Mouse (Mus musculus) midbrain, embryonic 13.5 days (tissue): ENCODE data around the gene Nelfcd. TPM values are rescaled to one million over a fixed set of nuclear protein-coding genes. Genes with fewer than 3 reads are reported as not detected.

Experiments
- polyA plus RNA-seq: library from polyadenylated mRNA; unstranded; fragments of >200 nt; fragmentation: Nextera tagmentation; extraction: Ambion mirVana; gene quantifications from 2 replicates; pipeline ENCODE4 v1.2.1, GENCODE M21; 2015

Gene Nelfcd
- polyA plus RNA-seq, 1 experiment from 2014 or later, result 136 TPM

Other genes starting within 250 kb of the Nelfcd start
- 1,084 and 1,205 TPM in 2 replicates for gene Gnas, start 131.5 kb upstream of the Nelfcd start, polyA plus RNA-seq
- gene Gm20721, start 69.1 kb upstream of the Nelfcd start, polyA plus RNA-seq, result 8.8 and 10.5 TPM in 2 replicates
- 66.1 and 74.5 TPM in 2 replicates for gene Ctsz, start 23.2 kb downstream of the Nelfcd start, polyA plus RNA-seq
- gene Tubb1, start 34.9 kb downstream of the Nelfcd start, polyA plus RNA-seq, result 0.98 and 1.5 TPM in 2 replicates
- 768 and 784 TPM in 2 replicates for gene Atp5e, start 48.3 kb downstream of the Nelfcd start, polyA plus RNA-seq
- 108 and 115 TPM in 2 replicates for gene Prelid3b, start 57.3 kb downstream of the Nelfcd start, polyA plus RNA-seq
- gene Zfp831, start 227.7 kb downstream of the Nelfcd start, polyA plus RNA-seq, result 0.01 TPM in 1 of 2 replicates, not detected in the other